Mouse (Mus musculus) ES-E14 (cell line): ENCODE measurements around the gene Cabp4. TPM values are rescaled to one million over a fixed set of nuclear protein-coding genes. Genes with fewer than 3 reads are reported as not detected.
A peak's percentile ranks its signal among the peaks of the same experiment; 100 is the strongest.

Experiments
- DNase-seq: peaks from one replicate; pipeline ENCODE4 v3.0.0-alpha.2; 2013; ENCODE audit warnings: low read depth, low spot score
- H3K27ac ChIP-seq: 2 replicates; pipeline ENCODE4 v1.5.1; 2012; ENCODE audit warnings: low read depth, mild to moderate bottlenecking, low read length, moderate library complexity, mixed read lengths; ENCODE audit not compliant: poor library complexity, insufficient read depth, severe bottlenecking
- H3K36me3 ChIP-seq: 2 replicates; pipeline ENCODE4 v1.6.1; 2012; ENCODE audit warnings: mild to moderate bottlenecking, low read length, moderate library complexity, mixed read lengths; ENCODE audit not compliant: control insufficient read depth, poor library complexity, insufficient read depth, severe bottlenecking
- H3K4me1 ChIP-seq, 2 experiments: fragments of 150-350 bp in 1 of 2; sonication (generic) in 1 of 2; 2 replicates each; pipeline ENCODE4 v1.6.1; 2012; ENCODE audit warnings: low read length in 2 of 2, mild to moderate bottlenecking in 1 of 2, mixed read lengths in 1 of 2; ENCODE audit not compliant: control insufficient read depth in 2 of 2, insufficient read depth in 2 of 2, poor library complexity in 1 of 2
- H3K4me3 ChIP-seq, 2 experiments: fragments of 150-350 bp in 1 of 2; sonication (generic) in 1 of 2; 2 replicates each; pipeline ENCODE4 v1.5.1; 2012; ENCODE audit warnings: low read length in 2 of 2, low read depth in 1 of 2, mild to moderate bottlenecking in 1 of 2, mixed read lengths in 1 of 2; ENCODE audit not compliant: insufficient read depth in 1 of 2, poor library complexity in 1 of 2, severe bottlenecking in 1 of 2
- H3K9ac ChIP-seq: 2 replicates; pipeline ENCODE4 v1.6.1; 2012; ENCODE audit warnings: low read depth, mild to moderate bottlenecking, low read length, mixed read lengths; ENCODE audit not compliant: poor library complexity, insufficient read depth, severe bottlenecking
- H3K9me3 ChIP-seq: fragments of 150-350 bp; sonication (generic); 2 replicates; pipeline ENCODE4 v1.6.1; 2012; ENCODE audit warnings: low read depth, mild to moderate bottlenecking, low read length; ENCODE audit not compliant: control insufficient read depth, insufficient read depth
- CHD2 ChIP-seq: IDR thresholded peaks from 2 replicates; pipeline ENCODE4 v1.6.1; 2014; ENCODE audit warnings: mild to moderate bottlenecking, low read depth, low read length, inconsistent platforms
- HCFC1 ChIP-seq: IDR thresholded peaks from 2 replicates; pipeline ENCODE4 v1.6.1; 2012; ENCODE audit warnings: low read length, inconsistent platforms, borderline replicate concordance; ENCODE audit not compliant: insufficient read depth
- MAFK ChIP-seq: IDR thresholded peaks from 2 replicates; pipeline ENCODE4 v1.6.1; 2014; ENCODE audit warnings: mild to moderate bottlenecking, low read depth, low read length, inconsistent platforms; ENCODE audit not compliant: insufficient read depth
- ZC3H11A ChIP-seq: IDR thresholded peaks from 2 replicates; pipeline ENCODE4 v1.6.1; 2012; ENCODE audit warnings: low read depth, mild to moderate bottlenecking, inconsistent platforms, low read length, borderline replicate concordance
- ZNF384 ChIP-seq: IDR thresholded peaks from 2 replicates; pipeline ENCODE4 v1.6.1; 2012; ENCODE audit warnings: low read depth, low read length, inconsistent platforms
- in situ Hi-C, 2 experiments: fragments of 600-800 bp; cut with MboI; formaldehyde crosslinking; loops; one replicate each; pipeline ENCODE4 v1.15.1; 2025; ENCODE audit warnings: low sequenced_read_pairs in 2 of 2, inconsistent platforms in 1 of 2; ENCODE audit not compliant: unreplicated experiment in 2 of 2
- total RNA-seq: library from RNA; depleted of rRNA; stranded (reverse); fragments of 300-350 nt; gene quantifications from 2 replicates; pipeline ENCODE4 v1.2.3, GENCODE M21; 2012

Cabp4 gene
- total RNA-seq, 1 experiment = 1.8 TPM

- Histone ChIP-seq H3K36me3 (peaks cover 25% of the 10 kb centered on the region; the same call in 1 of the 2 replicates), H3K9ac (no peak overlapping the region), H3K27ac (no peak overlapping the region), H3K4me3 (no peak overlapping the region), H3K9me3 (no peaks in the 10 kb centered on the region), H3K4me1 (peaks cover 0 to 9% of the 10 kb centered on the region in 2 experiments; a peak in 2 of 4 replicates)
- TF ChIP-seq MAFK = no peak
- TF ChIP-seq ZNF384 = no peak
- no peak for TF ChIP-seq HCFC1
- no peak for TF ChIP-seq CHD2
- no peak for TF ChIP-seq ZC3H11A
- no peak for DNase-seq
- in situ Hi-C loops = no loop called here
These were observed 12.8 kb downstream of the Cabp4 start for GRCm38 (mm10) chr19:4131075-4131474.

GRCm38 (mm10) chr19:4130106-4130505 is 13.7 kb downstream of the Cabp4 start:
- in situ Hi-C loops = no loop called here
- Histone ChIP-seq H3K9ac (no peak overlapping the region), H3K27ac (no peak overlapping the region), H3K36me3 (peaks cover 25% of the 10 kb centered on the region; the same call in 1 of the 2 replicates), H3K4me3 (no peak overlapping the region), H3K9me3 (no peaks in the 10 kb centered on the region), H3K4me1 (peaks cover 0 to 6% of the 10 kb centered on the region in 2 experiments; a peak in 2 of 4 replicates)
- no peak for DNase-seq
- TF ChIP-seq CHD2 (no peak), HCFC1 (no peak), MAFK (no peak), ZC3H11A (no peak), ZNF384 (no peak)

DNA sequence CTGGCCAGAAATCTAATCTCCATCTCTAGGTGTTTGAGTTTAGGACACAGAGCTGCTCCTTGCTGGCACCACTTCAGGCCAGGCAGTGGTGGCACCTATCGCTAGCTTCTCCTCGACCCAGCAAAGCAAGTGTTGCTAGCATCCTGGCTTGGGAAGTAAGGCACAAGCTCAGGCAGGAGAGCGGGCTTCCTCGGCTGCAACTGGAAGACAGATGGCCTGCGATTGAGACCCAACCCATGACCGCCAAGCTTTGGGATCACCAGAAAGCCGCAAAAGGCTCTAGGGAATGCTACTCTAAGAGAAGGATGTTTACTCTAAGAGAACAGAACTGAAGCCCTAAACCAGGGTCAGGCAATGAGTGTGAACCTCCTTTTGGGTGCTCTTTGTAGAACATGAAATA is 14.4 kb downstream of the Cabp4 start:
- H3K9ac ChIP-seq = no peak overlapping the region
- no peak for TF ChIP-seq ZNF384
- TF ChIP-seq MAFK = no peak
- TF ChIP-seq CHD2 = no peak
- TF ChIP-seq HCFC1 = no peak
- TF ChIP-seq ZC3H11A = no peak
- H3K4me3 ChIP-seq = no peak overlapping the region
- peaks cover 25% of the 10 kb centered on the region; the same call in 1 of the 2 replicates for H3K36me3 ChIP-seq
- no peak overlapping the region for H3K27ac ChIP-seq
- no peak for DNase-seq
- H3K4me1 ChIP-seq = peaks cover 0 to 6% of the 10 kb centered on the region in 2 experiments; a peak in 2 of 4 replicates
- no peaks in the 10 kb centered on the region for H3K9me3 ChIP-seq
- in situ Hi-C loops = no loop called here

GRCm38 (mm10) chr19:4126759-4127495 is 16.9 kb downstream of the Cabp4 start:
- H3K27ac ChIP-seq = no peak overlapping the region
- in situ Hi-C loops = no loop called here

More at GRCm38 (mm10) chr19:4126759-4127495, 16.9 kb downstream of the Cabp4 start:
- TF ChIP-seq ZNF384 (no peak), ZC3H11A (no peak), CHD2 (no peak), MAFK (no peak)
- peak overlapping the region; percentile 94; the same call in 1 of the 2 replicates for H3K9ac ChIP-seq
- no peaks in the 10 kb centered on the region for H3K9me3 ChIP-seq
- peaks cover 16% of the 10 kb centered on the region; the same call in 1 of the 2 replicates for H3K36me3 ChIP-seq
- peak overlapping the region; percentile 79 to 90 for H3K4me3 ChIP-seq
- peaks cover 0 to 6% of the 10 kb centered on the region in 2 experiments; a peak in 2 of 4 replicates for H3K4me1 ChIP-seq
- DNase-seq = no peak
